Mouse (Mus musculus): ENCODE results near the gene Ophn1. TPM values are rescaled to one million over a fixed set of nuclear protein-coding genes. Genes with fewer than 3 reads are reported as not detected.

The Ophn1 gene
- polyA plus RNA-seq, 1 experiment from 2014 or later: 39.9 TPM

DNA sequence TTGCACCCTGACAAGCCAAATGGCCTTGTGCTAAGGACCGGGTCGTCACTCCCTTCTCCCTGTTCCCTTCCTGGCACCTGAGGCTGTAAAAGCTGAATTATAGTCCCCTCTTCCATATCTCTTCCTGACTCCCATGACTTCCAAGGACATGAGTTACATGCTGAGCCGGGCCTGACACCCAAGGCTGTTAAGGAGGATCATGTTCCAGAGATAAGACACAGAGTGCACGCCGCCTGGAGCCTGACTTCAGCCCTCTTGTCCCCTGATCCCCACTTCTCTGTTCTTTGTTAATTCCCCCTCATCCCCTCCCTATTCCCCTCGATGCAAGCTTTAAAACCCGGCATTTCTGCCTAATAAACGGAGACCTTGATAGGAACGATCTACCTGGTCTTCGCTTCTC is 167.8 kb downstream of the Ophn1 start:
- ATAC-seq: no peak
- Histone ChIP-seq H3K36me3 (ENCODE audit: control insufficient read depth, insufficient read depth, low read length) (no peaks in the 10 kb centered on the region), H3K4me2 (ENCODE audit: low read length) (no peak overlapping the region), H3K4me1 (ENCODE audit: control insufficient read depth, insufficient read depth, low read depth, low read length) (no peaks in the 10 kb centered on the region), H3K9me3 (ENCODE audit: control insufficient read depth, low read length) (no peaks in the 10 kb centered on the region), H3K27ac (ENCODE audit: low read depth, low read length) (no peak overlapping the region), H3K9ac (ENCODE audit: low read depth, low read length) (no peak overlapping the region), H3K27me3 (replicated peaks; ENCODE audit: control insufficient read depth, insufficient read depth, low read length) (no peaks in the 10 kb centered on the region), H3K4me3 (ENCODE audit: low read length) (no peak overlapping the region)
- WGBS: 85% methylated on average over 10 of the region's 10 CpGs

DNA sequence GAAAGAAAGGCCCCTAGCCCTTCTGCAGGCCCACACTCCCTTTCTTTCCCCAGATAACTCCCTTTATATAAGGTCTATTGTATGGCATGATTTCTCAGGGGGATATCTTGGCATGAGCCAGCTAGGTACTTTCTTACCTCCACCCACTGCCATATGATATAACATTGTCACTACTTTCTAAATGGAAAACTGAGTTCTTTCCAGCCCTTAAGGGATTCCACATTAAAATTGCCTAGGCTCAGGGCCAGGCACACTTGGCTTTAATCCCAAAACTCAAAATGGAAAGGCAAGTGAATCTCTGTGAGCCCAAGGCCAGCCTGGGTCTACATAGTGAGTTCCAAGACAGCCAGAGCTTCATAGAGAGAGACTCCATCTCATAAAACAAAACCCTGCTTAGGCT is 183.1 kb downstream of the Ophn1 start:
- Histone ChIP-seq H3K9me3 (ENCODE audit: control insufficient read depth, low read length) (no peaks in the 10 kb centered on the region), H3K9ac (ENCODE audit: low read depth, low read length) (no peak overlapping the region), H3K27me3 (replicated peaks; ENCODE audit: control insufficient read depth, insufficient read depth, low read length) (no peaks in the 10 kb centered on the region), H3K36me3 (ENCODE audit: control insufficient read depth, insufficient read depth, low read length) (no peaks in the 10 kb centered on the region), H3K4me1 (ENCODE audit: control insufficient read depth, insufficient read depth, low read depth, low read length) (no peaks in the 10 kb centered on the region), H3K4me2 (ENCODE audit: low read length) (no peak overlapping the region), H3K27ac (ENCODE audit: low read depth, low read length) (no peak overlapping the region), H3K4me3 (ENCODE audit: low read length) (no peak overlapping the region)
- no peak for ATAC-seq

DNA sequence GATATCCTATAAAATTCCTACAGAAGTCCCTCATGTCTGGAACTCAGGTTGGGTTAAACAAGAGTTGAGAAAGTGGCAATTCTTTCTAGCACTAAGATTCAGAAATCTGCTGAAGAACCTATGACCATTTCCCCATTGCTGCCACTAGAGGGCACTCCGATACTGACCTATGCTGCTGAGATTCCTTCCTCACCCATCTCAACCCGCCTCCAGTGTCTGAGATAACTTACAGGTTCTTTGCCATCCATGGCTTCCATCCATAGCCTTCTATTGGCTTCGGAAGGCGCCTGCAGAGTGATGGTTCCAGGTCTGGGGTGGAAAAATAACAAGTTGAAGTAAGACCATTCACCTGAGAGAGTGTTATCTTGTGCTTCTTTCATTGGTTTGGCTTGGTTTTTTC is 189.2 kb downstream of the Ophn1 start:
- Histone ChIP-seq H3K36me3 (ENCODE audit: control insufficient read depth, insufficient read depth, low read length) (no peaks in the 10 kb centered on the region), H3K9me3 (ENCODE audit: control insufficient read depth, low read length) (no peaks in the 10 kb centered on the region), H3K9ac (ENCODE audit: low read depth, low read length) (no peak overlapping the region), H3K4me2 (ENCODE audit: low read length) (no peak overlapping the region), H3K4me3 (ENCODE audit: low read length) (no peak overlapping the region), H3K27ac (ENCODE audit: low read depth, low read length) (no peak overlapping the region), H3K27me3 (replicated peaks; ENCODE audit: control insufficient read depth, insufficient read depth, low read length) (no peaks in the 10 kb centered on the region), H3K4me1 (ENCODE audit: control insufficient read depth, insufficient read depth, low read depth, low read length) (no peaks in the 10 kb centered on the region)
- WGBS: 21% methylated on average over 4 of the region's 4 CpGs
- ATAC-seq: peak; percentile 61; the same call in 1 of the 2 replicates

DNA sequence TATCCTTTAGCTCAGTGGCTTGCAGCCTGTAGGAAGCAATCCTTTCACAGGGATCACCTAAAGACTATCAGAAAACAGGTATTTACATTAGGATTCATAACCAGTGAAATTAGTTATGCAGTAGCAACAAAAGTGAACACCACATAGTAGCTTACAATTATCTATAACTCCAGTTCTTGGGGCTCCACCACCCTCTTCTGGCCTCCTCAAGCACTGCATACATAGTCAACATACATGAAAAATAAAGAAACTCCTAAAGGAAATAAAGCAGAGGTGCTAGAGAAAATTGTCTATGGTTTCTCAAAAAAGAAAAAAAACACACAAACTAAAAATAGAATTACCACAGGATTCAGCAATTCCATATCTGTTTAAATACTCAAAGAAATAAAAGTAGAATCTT is 208.2 kb downstream of the Ophn1 start:
- H3K36me3 ChIP-seq (ENCODE audit: control insufficient read depth, insufficient read depth, low read length): no peaks in the 10 kb centered on the region
- no peak overlapping the region for H3K4me3 ChIP-seq (ENCODE audit: low read length)
- no peak overlapping the region for H3K27ac ChIP-seq (ENCODE audit: low read depth, low read length)
- ATAC-seq: no peak
- no peaks in the 10 kb centered on the region for H3K9me3 ChIP-seq (ENCODE audit: control insufficient read depth, low read length)
- no peak overlapping the region for H3K4me2 ChIP-seq (ENCODE audit: low read length)
- H3K4me1 ChIP-seq (ENCODE audit: control insufficient read depth, insufficient read depth, low read depth, low read length): no peaks in the 10 kb centered on the region
- H3K27me3 ChIP-seq (replicated peaks; ENCODE audit: control insufficient read depth, insufficient read depth, low read length): no peaks in the 10 kb centered on the region
- no peak overlapping the region for H3K9ac ChIP-seq (ENCODE audit: low read depth, low read length)

DNA sequence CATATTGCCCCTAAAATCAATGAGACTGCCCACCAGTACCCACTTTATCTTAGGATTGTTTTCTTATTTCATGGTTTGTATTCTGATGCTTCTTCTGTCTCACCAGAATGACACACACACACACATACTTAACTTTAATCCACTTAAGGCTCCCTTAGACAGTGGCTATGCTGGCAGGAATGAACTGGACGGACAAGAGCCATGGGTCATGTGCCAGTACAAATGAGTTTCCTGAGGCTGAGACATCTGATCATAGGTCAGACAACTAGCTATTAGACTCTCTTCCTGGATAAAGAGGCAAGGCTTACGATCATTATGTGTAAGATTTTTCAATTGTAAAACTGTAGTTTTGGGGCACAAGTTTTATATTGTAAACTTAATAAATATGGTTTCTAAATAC is 209.5 kb downstream of the Ophn1 start:
- ATAC-seq: no peak
- WGBS: 78% methylated on average over 2 of the region's 2 CpGs

DNA sequence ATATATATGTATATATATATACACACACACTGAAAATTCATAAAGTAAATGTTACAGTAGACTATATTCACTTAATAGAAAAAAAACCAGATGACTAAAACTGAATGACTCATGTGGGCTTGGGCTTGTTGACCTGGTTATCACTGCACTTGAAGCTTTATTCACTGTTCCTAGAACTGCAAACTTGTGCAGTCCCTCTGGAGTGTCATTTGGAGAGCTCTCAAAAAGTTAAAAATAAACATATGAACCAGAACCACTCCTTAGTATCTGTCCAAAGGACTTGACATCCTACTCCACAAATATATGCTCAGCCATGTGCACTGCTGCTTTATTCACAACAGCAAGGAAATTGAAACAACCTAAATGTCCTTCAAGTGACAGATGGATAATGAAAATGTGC is 219.8 kb downstream of the Ophn1 start:
- H3K9ac ChIP-seq (ENCODE audit: low read depth, low read length): no peak overlapping the region
- H3K4me3 ChIP-seq (ENCODE audit: low read length): no peak overlapping the region
- no peak overlapping the region for H3K4me2 ChIP-seq (ENCODE audit: low read length)
- H3K9me3 ChIP-seq (ENCODE audit: control insufficient read depth, low read length): no peaks in the 10 kb centered on the region
- H3K27me3 ChIP-seq (replicated peaks; ENCODE audit: control insufficient read depth, insufficient read depth, low read length): no peaks in the 10 kb centered on the region
- H3K4me1 ChIP-seq (ENCODE audit: control insufficient read depth, insufficient read depth, low read depth, low read length): no peaks in the 10 kb centered on the region
- H3K36me3 ChIP-seq (ENCODE audit: control insufficient read depth, insufficient read depth, low read length): no peaks in the 10 kb centered on the region
- no peak overlapping the region for H3K27ac ChIP-seq (ENCODE audit: low read depth, low read length)
- ATAC-seq: no peak

More for the DNA sequence above, 209.5 kb downstream of the Ophn1 start:
- Histone ChIP-seq H3K4me1 (ENCODE audit: control insufficient read depth, insufficient read depth, low read depth, low read length) (no peaks in the 10 kb centered on the region), H3K27me3 (replicated peaks; ENCODE audit: control insufficient read depth, insufficient read depth, low read length) (no peaks in the 10 kb centered on the region), H3K4me3 (ENCODE audit: low read length) (no peak overlapping the region), H3K9ac (ENCODE audit: low read depth, low read length) (no peak overlapping the region), H3K36me3 (ENCODE audit: control insufficient read depth, insufficient read depth, low read length) (no peaks in the 10 kb centered on the region), H3K27ac (ENCODE audit: low read depth, low read length) (no peak overlapping the region), H3K4me2 (ENCODE audit: low read length) (no peak overlapping the region), H3K9me3 (ENCODE audit: control insufficient read depth, low read length) (no peaks in the 10 kb centered on the region)

DNA sequence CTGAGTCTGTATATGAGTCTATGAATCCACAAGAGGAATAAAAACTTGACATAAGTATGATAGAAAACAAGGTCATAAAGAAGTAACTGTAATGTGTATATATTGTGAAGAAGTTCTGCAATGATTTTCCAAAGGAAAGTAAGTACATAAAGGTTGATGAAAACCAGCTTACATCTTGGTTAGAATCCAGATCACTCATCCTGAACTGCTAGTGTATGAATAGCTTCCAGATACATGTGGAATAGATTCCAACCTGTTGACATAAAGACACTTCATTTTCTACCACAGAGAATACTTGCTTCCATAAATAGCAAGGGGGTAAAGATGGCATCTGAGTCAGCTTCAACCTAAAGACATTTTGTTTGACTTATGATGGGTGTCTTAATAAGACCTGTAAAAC is 239.4 kb downstream of the Ophn1 start:
- H3K9me3 ChIP-seq (ENCODE audit: control insufficient read depth, low read length): no peaks in the 10 kb centered on the region
- no peaks in the 10 kb centered on the region for H3K4me1 ChIP-seq (ENCODE audit: control insufficient read depth, insufficient read depth, low read depth, low read length)
- no peak overlapping the region for H3K4me2 ChIP-seq (ENCODE audit: low read length)
- H3K27me3 ChIP-seq (replicated peaks; ENCODE audit: control insufficient read depth, insufficient read depth, low read length): no peaks in the 10 kb centered on the region
- H3K36me3 ChIP-seq (ENCODE audit: control insufficient read depth, insufficient read depth, low read length): no peaks in the 10 kb centered on the region
- H3K9ac ChIP-seq (ENCODE audit: low read depth, low read length): no peak overlapping the region
- H3K27ac ChIP-seq (ENCODE audit: low read depth, low read length): no peak overlapping the region
- ATAC-seq: no peak
- H3K4me3 ChIP-seq (ENCODE audit: low read length): no peak overlapping the region

DNA sequence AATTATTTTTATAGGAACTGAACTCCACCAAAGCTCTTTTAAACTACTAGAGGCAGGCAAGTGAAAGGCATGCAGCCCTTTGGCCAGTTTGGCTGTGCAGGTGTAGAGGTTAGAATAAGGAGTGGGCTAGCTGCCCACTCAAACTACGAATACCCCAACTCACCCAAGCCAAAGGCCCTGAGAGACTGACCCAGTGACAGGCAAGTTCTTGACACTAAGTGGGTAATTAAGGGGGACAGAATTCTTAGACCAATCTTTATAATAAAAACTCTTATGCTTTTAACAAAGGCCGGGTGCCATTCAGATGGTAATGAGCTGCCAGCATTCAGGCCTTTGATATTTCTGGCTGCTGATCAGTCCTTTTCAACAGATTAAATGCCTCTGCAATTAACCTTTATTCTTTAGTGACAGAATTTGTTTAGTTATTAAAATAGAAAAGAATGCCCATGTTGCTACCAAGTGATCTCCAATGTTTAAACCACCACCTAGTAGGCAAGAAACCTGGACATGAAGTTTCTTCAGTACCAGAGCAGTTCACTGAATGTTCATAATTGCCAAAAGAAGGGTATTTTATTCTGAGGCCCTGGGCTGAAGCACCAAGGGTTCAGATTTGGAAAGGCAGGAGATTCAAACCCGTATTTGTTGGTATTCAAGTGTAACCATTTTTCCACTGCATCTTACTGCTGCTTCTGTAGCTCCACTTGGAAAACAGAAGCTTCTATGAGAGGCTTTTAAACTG is 262.0 kb downstream of the Ophn1 start:
- H3K9me3 ChIP-seq (ENCODE audit: control insufficient read depth, low read length): no peaks in the 10 kb centered on the region
- H3K9ac ChIP-seq (ENCODE audit: low read depth, low read length): no peak overlapping the region
- no peak overlapping the region for H3K27ac ChIP-seq (ENCODE audit: low read depth, low read length)
- H3K4me3 ChIP-seq (ENCODE audit: low read length): no peak overlapping the region
- no peaks in the 10 kb centered on the region for H3K36me3 ChIP-seq (ENCODE audit: control insufficient read depth, insufficient read depth, low read length)
- no peaks in the 10 kb centered on the region for H3K27me3 ChIP-seq (replicated peaks; ENCODE audit: control insufficient read depth, insufficient read depth, low read length)
- ATAC-seq: no peak
- H3K4me2 ChIP-seq (ENCODE audit: low read length): no peak overlapping the region
- WGBS: 37% methylated on average over 3 of the region's 3 CpGs
- H3K4me1 ChIP-seq (ENCODE audit: control insufficient read depth, insufficient read depth, low read depth, low read length): no peaks in the 10 kb centered on the region

DNA sequence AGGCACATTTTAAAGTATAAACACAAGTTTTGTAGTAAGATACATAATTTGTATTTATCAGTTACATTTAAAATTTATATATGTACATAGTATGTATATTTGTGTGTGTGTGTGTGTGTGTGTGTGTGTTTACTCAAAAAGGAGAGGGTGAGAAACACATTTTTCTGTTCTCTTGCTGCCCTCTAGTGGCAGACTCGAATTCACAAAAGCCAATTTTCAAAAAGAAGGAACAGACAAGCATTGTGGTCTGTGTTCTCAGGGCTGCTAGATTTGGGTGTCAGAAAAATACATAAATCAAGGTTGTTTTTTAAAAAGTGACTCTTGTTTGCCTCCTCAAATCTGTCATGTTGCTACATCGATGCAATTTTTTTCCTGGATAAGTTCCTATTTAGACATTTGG is 272.0 kb downstream of the Ophn1 start:
- WGBS: 10% methylated on average over 2 of the region's 2 CpGs

DNA sequence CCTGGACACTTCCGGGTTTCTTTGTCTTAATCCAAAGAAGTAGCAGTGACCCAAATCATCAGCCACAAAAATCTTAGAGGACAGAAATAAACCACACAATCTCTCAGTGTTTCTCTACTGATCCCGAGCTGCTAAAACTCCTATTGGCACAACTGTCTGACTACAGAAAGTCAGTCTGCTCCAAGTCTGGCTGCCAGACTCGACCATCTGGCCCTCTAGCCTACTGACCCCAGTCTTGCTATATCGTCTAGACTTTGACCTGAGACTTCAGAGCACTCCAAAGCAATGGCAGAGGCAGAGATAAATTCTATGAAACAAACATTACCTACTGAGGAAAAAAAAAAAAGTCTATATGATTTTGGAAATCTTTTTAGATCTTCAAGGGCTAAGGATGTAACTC is 273.4 kb downstream of the Ophn1 start:
- no peak overlapping the region for H3K4me3 ChIP-seq (ENCODE audit: low read length)
- no peak overlapping the region for H3K4me2 ChIP-seq (ENCODE audit: low read length)
- 86% methylated on average over 4 of the region's 4 CpGs for WGBS
- no peaks in the 10 kb centered on the region for H3K4me1 ChIP-seq (ENCODE audit: control insufficient read depth, insufficient read depth, low read depth, low read length)
- H3K27ac ChIP-seq (ENCODE audit: low read depth, low read length): no peak overlapping the region
- H3K27me3 ChIP-seq (replicated peaks; ENCODE audit: control insufficient read depth, insufficient read depth, low read length): no peaks in the 10 kb centered on the region
- no peak for ATAC-seq
- no peak overlapping the region for H3K9ac ChIP-seq (ENCODE audit: low read depth, low read length)
- no peaks in the 10 kb centered on the region for H3K36me3 ChIP-seq (ENCODE audit: control insufficient read depth, insufficient read depth, low read length)
- H3K9me3 ChIP-seq (ENCODE audit: control insufficient read depth, low read length): no peaks in the 10 kb centered on the region

More for the DNA sequence above, 272.0 kb downstream of the Ophn1 start:
- H3K9ac ChIP-seq (ENCODE audit: low read depth, low read length): no peak overlapping the region
- H3K27me3 ChIP-seq (replicated peaks; ENCODE audit: control insufficient read depth, insufficient read depth, low read length): no peaks in the 10 kb centered on the region
- H3K36me3 ChIP-seq (ENCODE audit: control insufficient read depth, insufficient read depth, low read length): no peaks in the 10 kb centered on the region
- no peaks in the 10 kb centered on the region for H3K9me3 ChIP-seq (ENCODE audit: control insufficient read depth, low read length)
- no peaks in the 10 kb centered on the region for H3K4me1 ChIP-seq (ENCODE audit: control insufficient read depth, insufficient read depth, low read depth, low read length)
- no peak overlapping the region for H3K27ac ChIP-seq (ENCODE audit: low read depth, low read length)
- no peak for ATAC-seq
- no peak overlapping the region for H3K4me2 ChIP-seq (ENCODE audit: low read length)
- no peak overlapping the region for H3K4me3 ChIP-seq (ENCODE audit: low read length)
